10 mouse cellular contexts compared by ENCODE assay signal in genomic region chr8:57765726-57766351, GRCm38 (mm10).
DNase-seq lines count a peak whose midpoint lies in the region; ATAC-seq and TF ChIP-seq lines count a peak whose summit lies in the region.
"Had no signal": no experiment of that assay in that cellular context is flagged by ENCODE, and none has a peak within 500 bp of the region (broad histone marks: within the 10 kb centered on the region; RNA-seq: fewer than 3 reads in every experiment).

No protein-coding gene starts in this region.

- no peaks in the 10 kb centered on the region for H3K4me1 ChIP-seq in embryonic facial prominence, embryonic 14.5 days (ENCODE audit: control insufficient read depth, insufficient read depth, low read length)
- peaks cover 6% of the 10 kb centered on the region for H3K4me1 ChIP-seq in hindbrain, embryonic 15.5 days (replicated peaks)

- H3K9ac ChIP-seq in embryonic facial prominence, embryonic 14.5 days (ENCODE audit: low read depth, low read length) = no peak overlapping the region
- H3K9ac ChIP-seq in hindbrain, embryonic 15.5 days = no peak overlapping the region

- WGBS in embryonic facial prominence, embryonic 14.5 days = 18% methylated on average over 13 of the region's 13 CpGs
- WGBS in hindbrain, embryonic 15.5 days = 21% methylated on average over 13 of the region's 13 CpGs

- DNase-seq in layer of hippocampus, adult 2 months (ENCODE audit: low spot score in 2 of 2) = no peak
- DNase-seq in layer of hippocampus, postnatal 36 days = no peak
- no peak for DNase-seq in embryonic facial prominence, embryonic 14.5 days (ENCODE audit: low spot score)
- DNase-seq in retina, embryonic 14.5 days (ENCODE audit: low spot score) = peak; percentile 25
- no peak for DNase-seq in layer of hippocampus, adult 11-12 months (ENCODE audit: low spot score)
- no peak for DNase-seq in left cerebral cortex, adult 11 months (ENCODE audit: low spot score)
- DNase-seq in adipocyte (ENCODE audit: low spot score) = no peak
- DNase-seq: left cerebral cortex, postnatal 4 days had no signal

- no peak for TF ChIP-seq CTCF in layer of hippocampus, adult 2 months (conservative IDR thresholded peaks at IDR 0.05)

- no peak overlapping the region for H3K27ac ChIP-seq in layer of hippocampus, adult 2 months
- no peak overlapping the region for H3K27ac ChIP-seq in embryonic facial prominence, embryonic 14.5 days (replicated peaks; ENCODE audit: low read depth, low read length)
- H3K27ac ChIP-seq in hindbrain, embryonic 15.5 days (replicated peaks) = no peak overlapping the region

- no peaks in the 10 kb centered on the region for H3K36me3 ChIP-seq in embryonic facial prominence, embryonic 14.5 days (ENCODE audit: control insufficient read depth, insufficient read depth, low read length)
- no peaks in the 10 kb centered on the region for H3K36me3 ChIP-seq in hindbrain, embryonic 15.5 days

- H3K9me3 ChIP-seq in embryonic facial prominence, embryonic 14.5 days (ENCODE audit: control insufficient read depth, low read length) = no peaks in the 10 kb centered on the region
- H3K9me3 ChIP-seq in hindbrain, embryonic 15.5 days = no peaks in the 10 kb centered on the region

- H3K4me3 ChIP-seq in layer of hippocampus, adult 2 months = peak overlapping the region; percentile 38
- no peak overlapping the region for H3K4me3 ChIP-seq in embryonic facial prominence, embryonic 14.5 days (ENCODE audit: low read depth, low read length)
- no peak overlapping the region for H3K4me3 ChIP-seq in hindbrain, embryonic 15.5 days

- no peak for ATAC-seq in embryonic facial prominence, embryonic 14.5 days (ENCODE audit: low read depth)
- no peak for ATAC-seq in hindbrain, embryonic 15.5 days (ENCODE audit: low FRiP score, low read depth)
- ATAC-seq: inflammation-experienced regulatory T-cells, adult 6 months had no signal

- no peaks in the 10 kb centered on the region for H3K27me3 ChIP-seq in embryonic facial prominence, embryonic 14.5 days (replicated peaks; ENCODE audit: control insufficient read depth, insufficient read depth, low read length)
- no peaks in the 10 kb centered on the region for H3K27me3 ChIP-seq in hindbrain, embryonic 15.5 days

- peak overlapping the region; percentile 6; the same call in 1 of the 2 replicates for H3K4me2 ChIP-seq in embryonic facial prominence, embryonic 14.5 days (ENCODE audit: low read depth, low read length)
- peak overlapping the region; percentile 37 for H3K4me2 ChIP-seq in hindbrain, embryonic 15.5 days
